Comparison of ENCODE assay signal across 12 mouse cellular contexts in genomic region chr14:51996231-51996841, GRCm38 (mm10). TPM values are rescaled to one million over a fixed set of nuclear protein-coding genes. Genes with fewer than 3 reads are reported as not detected.
A peak's percentile ranks its signal among the peaks of the same experiment; 100 is the strongest.
DNase-seq lines count a peak whose midpoint lies in the region; ATAC-seq and TF ChIP-seq lines count a peak whose summit lies in the region.
"Had no signal": no experiment of that assay in that cellular context is flagged by ENCODE, and none has a peak within 500 bp of the region (broad histone marks: within the 10 kb centered on the region; RNA-seq: fewer than 3 reads in every experiment).

No protein-coding gene starts in this region.

- H3K4me2 ChIP-seq in hindbrain, postnatal 0 days (ENCODE audit: low read depth, low read length) = no peak overlapping the region
- no peak overlapping the region for H3K4me2 ChIP-seq in hindbrain, embryonic 11.5 days (replicated peaks; ENCODE audit: low read depth, low read length)
- H3K4me2 ChIP-seq in midbrain, embryonic 11.5 days = no peak overlapping the region
- H3K4me2 ChIP-seq: embryonic facial prominence, embryonic 12.5 days; limb, embryonic 13.5 days had no signal

- peaks cover 52% of the 10 kb centered on the region for H3K36me3 ChIP-seq in hindbrain, postnatal 0 days (ENCODE audit: insufficient read depth, low read length)
- H3K36me3 ChIP-seq in hindbrain, embryonic 11.5 days (ENCODE audit: control insufficient read depth, insufficient read depth, low read length) = peaks cover 12% of the 10 kb centered on the region
- peaks cover 38% of the 10 kb centered on the region for H3K36me3 ChIP-seq in midbrain, embryonic 11.5 days (ENCODE audit: control insufficient read depth, insufficient read depth, low read length)
- H3K36me3 ChIP-seq in midbrain, embryonic 10.5 days = peaks cover 98% of the 10 kb centered on the region
- H3K36me3 ChIP-seq in small intestine, adult 2 months (ENCODE audit: control insufficient read depth, insufficient read depth, low read length) = no peaks in the 10 kb centered on the region

- no peaks in the 10 kb centered on the region for H3K9me3 ChIP-seq in hindbrain, postnatal 0 days (ENCODE audit: low read length)
- H3K9me3 ChIP-seq in hindbrain, embryonic 11.5 days (ENCODE audit: control insufficient read depth, low read length) = no peaks in the 10 kb centered on the region
- no peaks in the 10 kb centered on the region for H3K9me3 ChIP-seq in midbrain, embryonic 11.5 days (ENCODE audit: control insufficient read depth, low read length)
- no peaks in the 10 kb centered on the region for H3K9me3 ChIP-seq in midbrain, embryonic 10.5 days (replicated peaks)
- H3K9me3 ChIP-seq: embryonic facial prominence, embryonic 12.5 days; hindbrain, embryonic 10.5 days; limb, embryonic 13.5 days had no signal

- H3K27ac ChIP-seq in hindbrain, postnatal 0 days = peak overlapping the region; percentile 41; the same call in 1 of the 2 replicates
- no peak overlapping the region for H3K27ac ChIP-seq in hindbrain, embryonic 11.5 days (ENCODE audit: low read depth, low read length)
- H3K27ac ChIP-seq in midbrain, embryonic 11.5 days (ENCODE audit: low read depth, low read length) = no peak overlapping the region
- H3K27ac ChIP-seq in midbrain, embryonic 10.5 days (replicated peaks) = no peak overlapping the region
- no peak overlapping the region for H3K27ac ChIP-seq in small intestine, adult 2 months (ENCODE audit: insufficient read depth, low read depth, low read length)
- H3K27ac ChIP-seq: embryonic facial prominence, embryonic 12.5 days; hindbrain, embryonic 10.5 days; limb, embryonic 13.5 days had no signal

- peak; percentile 39 for DNase-seq in hindbrain, postnatal 0 days (ENCODE audit: low spot score)
- no peak for DNase-seq in hindbrain, embryonic 11.5 days (ENCODE audit: low spot score)
- DNase-seq in midbrain, embryonic 11.5 days (ENCODE audit: low spot score, missing footprints) = peak; percentile 82
- DNase-seq in midbrain, embryonic 10.5 days (ENCODE audit: low spot score) = no peak
- no peak for DNase-seq in brain, embryonic 14.5 days (ENCODE audit: low read depth)
- no peak for DNase-seq in layer of hippocampus, adult 18-20 months (ENCODE audit: low spot score in 2 of 2)
- DNase-seq: gastrocnemius, postnatal 25 days had no signal

- no peaks in the 10 kb centered on the region for H3K27me3 ChIP-seq in hindbrain, postnatal 0 days (ENCODE audit: insufficient read depth, low read length)
- no peaks in the 10 kb centered on the region for H3K27me3 ChIP-seq in hindbrain, embryonic 11.5 days (ENCODE audit: control insufficient read depth, insufficient read depth, low read length)
- no peaks in the 10 kb centered on the region for H3K27me3 ChIP-seq in midbrain, embryonic 11.5 days (ENCODE audit: control insufficient read depth, insufficient read depth, low read length)
- no peaks in the 10 kb centered on the region for H3K27me3 ChIP-seq in midbrain, embryonic 10.5 days (ENCODE audit: low read depth, poor library complexity, severe bottlenecking)
- H3K27me3 ChIP-seq in small intestine, adult 2 months (ENCODE audit: control insufficient read depth, insufficient read depth, low read length) = no peaks in the 10 kb centered on the region
- H3K27me3 ChIP-seq: embryonic facial prominence, embryonic 12.5 days; limb, embryonic 13.5 days had no signal

- TF ChIP-seq POLR2A in brain, embryonic 14.5 days (IDR thresholded peaks at IDR 0.05; ENCODE audit: borderline replicate concordance, extremely low read depth, insufficient read depth, insufficient read length, poor library complexity, severe bottlenecking) = no peak
- TF ChIP-seq POLR2A in small intestine, adult 2 months (IDR thresholded peaks at IDR 0.05; ENCODE audit: low read depth, low read length) = no peak

- 0 out of 2 replicates have a peak, but pooled peaks have one; percentile 3 for ATAC-seq in hindbrain, postnatal 0 days
- no peak for ATAC-seq in hindbrain, embryonic 11.5 days (ENCODE audit: low FRiP score)
- no peak for ATAC-seq in midbrain, embryonic 11.5 days (ENCODE audit: low FRiP score)

- peak; percentile 47 for TF ChIP-seq CTCF in hindbrain, postnatal 0 days (IDR thresholded peaks at IDR 0.05; ENCODE audit: low read depth)
- TF ChIP-seq CTCF in brain, embryonic 14.5 days (IDR thresholded peaks at IDR 0.05; ENCODE audit: borderline replicate concordance, extremely low read depth, insufficient read depth, insufficient read length) = peak; percentile 24; the same call in 1 of the 2 replicates
- TF ChIP-seq CTCF in small intestine, adult 2 months (IDR thresholded peaks at IDR 0.05; ENCODE audit: extremely low read depth, insufficient read length, insufficient replicate concordance, low read depth, low read length) = peak; percentile 18; the same call in 1 of the 2 replicates

- H3K4me1 ChIP-seq in hindbrain, postnatal 0 days (ENCODE audit: insufficient read depth, low read length) = no peaks in the 10 kb centered on the region
- no peaks in the 10 kb centered on the region for H3K4me1 ChIP-seq in hindbrain, embryonic 11.5 days (replicated peaks; ENCODE audit: control insufficient read depth, insufficient read depth, low read length)
- H3K4me1 ChIP-seq in midbrain, embryonic 11.5 days (ENCODE audit: control insufficient read depth, insufficient read depth, low read length) = no peaks in the 10 kb centered on the region
- H3K4me1 ChIP-seq in midbrain, embryonic 10.5 days = 0 out of 2 replicates have a peak, but pooled peaks cover 3% of the 10 kb centered on the region
- no peaks in the 10 kb centered on the region for H3K4me1 ChIP-seq in small intestine, adult 2 months (ENCODE audit: control insufficient read depth, insufficient read depth, insufficient read length, low read length)
- H3K4me1 ChIP-seq: embryonic facial prominence, embryonic 12.5 days; hindbrain, embryonic 10.5 days; limb, embryonic 13.5 days had no signal

- no peak overlapping the region for H3K9ac ChIP-seq in hindbrain, postnatal 0 days (replicated peaks; ENCODE audit: low read length)
- no peak overlapping the region for H3K9ac ChIP-seq in hindbrain, embryonic 11.5 days (ENCODE audit: low read depth, low read length)
- no peak overlapping the region for H3K9ac ChIP-seq in midbrain, embryonic 11.5 days (ENCODE audit: low read length)
- H3K9ac ChIP-seq: embryonic facial prominence, embryonic 12.5 days; limb, embryonic 13.5 days had no signal

- WGBS in hindbrain, postnatal 0 days = 84% methylated on average over 13 of the region's 13 CpGs
- WGBS in hindbrain, embryonic 11.5 days = 89% methylated on average over 13 of the region's 13 CpGs
- WGBS in midbrain, embryonic 11.5 days = 89% methylated on average over 13 of the region's 13 CpGs
- WGBS in midbrain, embryonic 10.5 days = 90% methylated on average over 13 of the region's 13 CpGs
- 82% methylated on average over 13 of the region's 13 CpGs for WGBS in small intestine, adult 2 months

- H3K4me3 ChIP-seq in hindbrain, postnatal 0 days (ENCODE audit: low read length) = no peak overlapping the region
- H3K4me3 ChIP-seq in hindbrain, embryonic 11.5 days (ENCODE audit: low read depth, low read length) = no peak overlapping the region
- no peak overlapping the region for H3K4me3 ChIP-seq in midbrain, embryonic 11.5 days (ENCODE audit: low read depth, low read length)
- H3K4me3 ChIP-seq in midbrain, embryonic 10.5 days = no peak overlapping the region
- no peak overlapping the region for H3K4me3 ChIP-seq in small intestine, adult 2 months (ENCODE audit: low read depth, low read length)
- H3K4me3 ChIP-seq: embryonic facial prominence, embryonic 12.5 days; hindbrain, embryonic 10.5 days; limb, embryonic 13.5 days had no signal

RNA-seq across cellular contexts. Expression of gene Arhgef40, which starts 11.8 kb away (rescaled TPM):
- 113 and 124 TPM in 2 replicates for total RNA-seq in hindbrain, postnatal 0 days (2014; rRNA removed)
- 56.4 and 61.8 TPM in 2 replicates for polyA plus RNA-seq in hindbrain, postnatal 0 days (2015; fragmentation: Nextera tagmentation; extraction: Ambion mirVana)
- polyA plus RNA-seq in hindbrain, embryonic 11.5 days (2014; fragmentation: Nextera tagmentation; extraction: Ambion mirVana) = 58.5 and 58.8 TPM in 2 replicates
- polyA plus RNA-seq in midbrain, embryonic 11.5 days (2014; fragmentation: Nextera tagmentation; extraction: Ambion mirVana) = 50.4 and 52.8 TPM in 2 replicates
- polyA plus RNA-seq in midbrain, embryonic 10.5 days (2016; fragmentation: Nextera tagmentation; extraction: Ambion mirVana) = 85.4 and 99.8 TPM in 2 replicates
- 100 and 106 TPM in 2 replicates for polyA plus RNA-seq in brain, embryonic 14.5 days (2012; rRNA removed)
- 12.7 and 19.1 TPM in 2 replicates for polyA plus RNA-seq in small intestine, adult 2 months (2012; rRNA removed)
- 10 to 100 TPM; 25.8 to 30.0 TPM for total RNA-seq in layer of hippocampus, adult 18-20 months (2021)

RNA-seq across cellular contexts. Expression of gene Tmem253, which starts 19.1 kb away (rescaled TPM):
- total RNA-seq in hindbrain, postnatal 0 days (2014; rRNA removed) = not detected in 2 replicates
- 0.51 and 0.53 TPM in 2 replicates for polyA plus RNA-seq in hindbrain, postnatal 0 days (2015; fragmentation: Nextera tagmentation; extraction: Ambion mirVana)
- 0.50 and 1.6 TPM in 2 replicates for polyA plus RNA-seq in hindbrain, embryonic 11.5 days (2014; fragmentation: Nextera tagmentation; extraction: Ambion mirVana)
- polyA plus RNA-seq in midbrain, embryonic 11.5 days (2014; fragmentation: Nextera tagmentation; extraction: Ambion mirVana) = 1.0 and 1.5 TPM in 2 replicates
- 0.67 and 1.2 TPM in 2 replicates for polyA plus RNA-seq in midbrain, embryonic 10.5 days (2016; fragmentation: Nextera tagmentation; extraction: Ambion mirVana)
- polyA plus RNA-seq in brain, embryonic 14.5 days (2012; rRNA removed) = 1.9 and 3.6 TPM in 2 replicates
- 53.4 and 91.5 TPM in 2 replicates for polyA plus RNA-seq in small intestine, adult 2 months (2012; rRNA removed)
- total RNA-seq in layer of hippocampus, adult 18-20 months (2021) = under 1 TPM; 0.63 to 0.92 TPM

RNA-seq across cellular contexts. Expression of gene Zfp219, which starts 24.2 kb away (rescaled TPM):
- total RNA-seq in hindbrain, postnatal 0 days (2014; rRNA removed) = 91.7 and 98.7 TPM in 2 replicates
- polyA plus RNA-seq in hindbrain, postnatal 0 days (2015; fragmentation: Nextera tagmentation; extraction: Ambion mirVana) = 25.8 and 31.0 TPM in 2 replicates
- 55.3 and 67.1 TPM in 2 replicates for polyA plus RNA-seq in hindbrain, embryonic 11.5 days (2014; fragmentation: Nextera tagmentation; extraction: Ambion mirVana)
- 91.9 and 110 TPM in 2 replicates for polyA plus RNA-seq in midbrain, embryonic 11.5 days (2014; fragmentation: Nextera tagmentation; extraction: Ambion mirVana)
- polyA plus RNA-seq in midbrain, embryonic 10.5 days (2016; fragmentation: Nextera tagmentation; extraction: Ambion mirVana) = 89.4 and 96.6 TPM in 2 replicates
- 177 and 242 TPM in 2 replicates for polyA plus RNA-seq in brain, embryonic 14.5 days (2012; rRNA removed)
- 37.9 and 72.7 TPM in 2 replicates for polyA plus RNA-seq in small intestine, adult 2 months (2012; rRNA removed)
- total RNA-seq in layer of hippocampus, adult 18-20 months (2021) = 10 to 100 TPM; 42.3 to 44.2 TPM

RNA-seq across cellular contexts. Expression of gene Olfr221, which starts 45.9 kb away (rescaled TPM):
- not detected in 2 replicates for total RNA-seq in hindbrain, postnatal 0 days (2014; rRNA removed)
- not detected in 2 replicates for polyA plus RNA-seq in hindbrain, postnatal 0 days (2015; fragmentation: Nextera tagmentation; extraction: Ambion mirVana)
- not detected in 2 replicates for polyA plus RNA-seq in hindbrain, embryonic 11.5 days (2014; fragmentation: Nextera tagmentation; extraction: Ambion mirVana)
- polyA plus RNA-seq in midbrain, embryonic 11.5 days (2014; fragmentation: Nextera tagmentation; extraction: Ambion mirVana) = not detected in 2 replicates
- not detected in 2 replicates for polyA plus RNA-seq in midbrain, embryonic 10.5 days (2016; fragmentation: Nextera tagmentation; extraction: Ambion mirVana)
- polyA plus RNA-seq in brain, embryonic 14.5 days (2012; rRNA removed) = not detected in 2 replicates
- polyA plus RNA-seq in small intestine, adult 2 months (2012; rRNA removed) = not detected in 2 replicates
- not detected for total RNA-seq in layer of hippocampus, adult 18-20 months (2021)
- total RNA-seq: gastrocnemius, postnatal 25 days had no signal
- polyA plus RNA-seq: embryonic facial prominence, embryonic 12.5 days; hindbrain, embryonic 10.5 days; large intestine, adult 2 months; limb, embryonic 13.5 days had no signal

Comparison
In these comparisons a context has a peak if more than half of its experiments do, and no peak if none do; other contexts are left out.
1. DNase-seq: peak in hindbrain, postnatal 0 days (single experiment) and midbrain, embryonic 11.5 days (single experiment); none in hindbrain, embryonic 11.5 days (single experiment), midbrain, embryonic 10.5 days (single experiment), brain, embryonic 14.5 days (single experiment) and layer of hippocampus, adult 18-20 months (0 of 2).
2. RNA of gene Tmem253, which starts 19.1 kb away (polyA plus RNA-seq): 53.4 to 91.5 TPM in small intestine, adult 2 months; 1.9 to 3.6 TPM in brain, embryonic 14.5 days, 0.50 to 1.6 TPM in hindbrain, embryonic 11.5 days, 1.0 to 1.5 TPM in midbrain, embryonic 11.5 days, 0.67 to 1.2 TPM in midbrain, embryonic 10.5 days and 0.51 to 0.53 TPM in hindbrain, postnatal 0 days; every median in the first group is over 10 times any median in the second.
3. Peak in every context shown above with its lines, with median percentiles within 50 percentile points of each other: CTCF ChIP-seq.